Mouse (Mus musculus) c-Kit-negative CD71-positive TER-119-positive erythroid progenitor cells, embryonic 14.5 days (primary cell): ENCODE measurements around the gene Kdm6a.

Experiments
- DNase-seq: peaks from one replicate; pipeline ENCODE4 v3.0.0-alpha.2; 2013; ENCODE audit warnings: low read depth, low spot score

Kdm6a gene

GRCm38 (mm10) chrX:18162192-18162857 lies at the start of gene Kdm6a:
Gene Kdm6a, plus strand, starts transcription at chrX:18162575.
- peak; percentile 92 for DNase-seq

GRCm38 (mm10) chrX:18145557-18145956 lies 16.8 kb upstream of the Kdm6a start, which contains the start of gene Dusp21:
Gene Dusp21, plus strand, starts transcription at chrX:18145857.
- DNase-seq = no peak

- DNase-seq = no peak
These were observed 1.5 kb upstream of the Kdm6a start for GRCm38 (mm10) chrX:18160734-18161442.

- DNase-seq = no peak
These were observed 581 bp upstream of the Kdm6a start for GRCm38 (mm10) chrX:18161796-18162191.

DNA sequence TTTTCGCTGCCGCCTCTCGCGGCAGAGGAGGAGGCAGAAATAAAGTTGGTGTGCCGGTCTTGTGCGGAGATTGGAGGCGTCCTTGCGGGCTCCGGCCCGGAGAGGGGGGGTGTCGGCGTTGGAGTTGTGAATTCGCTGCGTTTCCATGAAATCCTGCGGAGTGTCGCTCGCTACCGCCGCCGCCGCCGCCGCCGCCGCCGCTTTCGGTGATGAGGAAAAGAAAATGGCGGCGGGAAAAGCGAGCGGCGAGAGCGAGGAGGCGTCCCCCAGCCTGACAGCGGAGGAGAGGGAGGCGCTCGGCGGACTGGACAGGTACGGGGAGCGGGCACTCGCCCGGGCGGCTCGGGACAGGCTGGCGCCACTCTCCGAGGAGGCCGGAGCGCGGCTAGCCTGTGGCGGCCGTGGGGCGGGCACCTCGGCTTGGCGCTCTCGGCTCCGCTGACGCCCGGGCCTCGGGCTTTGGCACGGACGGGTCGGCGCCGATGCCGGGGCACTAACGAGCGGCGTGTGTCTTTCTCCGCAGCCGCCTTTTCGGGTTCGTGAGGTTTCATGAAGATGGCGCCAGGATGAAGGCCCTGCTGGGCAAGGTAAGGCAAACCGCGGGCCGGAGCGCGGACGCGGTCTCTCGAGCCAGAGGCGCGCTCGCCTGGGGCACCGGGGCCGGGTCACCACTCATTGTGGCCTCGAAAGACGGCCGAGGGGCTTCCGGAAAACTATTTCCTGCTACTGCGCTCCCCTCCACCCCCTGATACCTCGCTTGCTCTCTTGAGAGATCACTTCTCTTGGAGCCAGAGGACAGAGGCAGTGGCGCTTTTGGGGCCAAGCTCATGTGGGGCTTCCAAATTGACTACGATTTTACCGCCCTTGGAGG lies 721 bp downstream of the Kdm6a start:
- peak; percentile 43 for DNase-seq

GRCm38 (mm10) chrX:18163917-18164624 lies 1.7 kb downstream of the Kdm6a start:
- peak; percentile 55 for DNase-seq

- DNase-seq = no peak
These were observed 2.7 kb downstream of the Kdm6a start for GRCm38 (mm10) chrX:18165121-18165520.

DNA sequence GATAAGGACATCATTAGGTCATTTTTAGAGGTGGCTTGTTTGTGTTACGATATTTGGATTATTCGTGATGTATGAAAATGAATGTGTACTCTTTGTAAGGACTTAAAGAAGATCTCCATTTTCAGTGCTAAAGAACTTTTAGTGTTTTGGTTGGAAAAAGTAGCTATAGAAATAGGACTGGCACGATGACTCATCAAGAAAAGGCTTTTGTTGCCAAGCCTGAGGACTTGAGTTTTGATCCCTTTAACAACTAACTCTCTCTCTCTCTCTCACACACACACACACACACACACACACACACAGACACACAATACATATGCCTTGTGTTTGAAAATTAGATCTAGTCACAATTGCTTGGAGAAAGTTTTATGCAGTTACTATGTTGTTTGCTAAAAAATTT lies 4.6 kb downstream of the Kdm6a start:
- DNase-seq = no peak

GRCm38 (mm10) chrX:18168940-18169339 lies 6.6 kb downstream of the Kdm6a start:
- DNase-seq = no peak

DNA sequence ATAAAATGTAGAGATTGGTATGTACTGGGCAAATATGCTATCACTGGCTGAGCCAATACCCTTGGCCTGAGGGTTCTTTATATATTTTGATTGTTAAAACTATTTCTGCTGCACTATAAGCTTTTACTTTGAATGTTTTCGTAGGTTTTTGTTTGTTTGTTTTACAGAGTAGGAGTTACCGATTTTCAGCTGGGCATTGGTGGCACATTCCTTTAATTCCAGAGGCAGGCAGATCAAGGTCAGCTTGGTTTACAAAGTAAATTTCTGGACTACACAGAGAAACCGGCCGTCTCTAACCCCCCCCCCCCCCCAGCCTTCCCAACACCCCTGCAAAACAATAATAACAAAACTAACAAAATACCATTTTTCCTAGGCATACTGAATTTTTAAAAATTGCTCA lies 12.5 kb downstream of the Kdm6a start:
- DNase-seq = no peak

DNA sequence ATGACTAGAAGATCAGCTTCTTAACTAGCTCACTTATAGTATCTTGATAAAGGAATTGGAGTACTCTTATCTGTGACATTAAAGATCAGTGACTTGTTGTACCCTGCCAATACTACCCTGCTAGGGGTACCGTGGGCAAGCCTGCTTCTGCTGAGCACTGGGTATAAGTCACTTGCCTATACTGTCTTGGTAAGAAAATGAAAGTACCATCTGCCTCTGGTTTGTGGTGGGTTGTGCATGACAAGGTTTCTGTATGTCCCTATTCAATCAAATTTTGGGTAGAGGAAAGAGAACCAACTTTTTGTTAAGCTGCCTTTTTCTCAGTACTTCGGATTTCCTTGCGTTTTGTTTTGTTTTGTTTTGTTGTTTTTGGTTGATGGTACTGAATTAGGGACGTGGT lies 15.4 kb downstream of the Kdm6a start:
- DNase-seq = no peak

- DNase-seq = no peak
These were observed 17.1 kb downstream of the Kdm6a start for GRCm38 (mm10) chrX:18179492-18179891.

- no peak for DNase-seq
These were observed 24.8 kb downstream of the Kdm6a start for GRCm38 (mm10) chrX:18187203-18187602.

GRCm38 (mm10) chrX:18188293-18188692 lies 25.9 kb downstream of the Kdm6a start:
- no peak for DNase-seq

DNA sequence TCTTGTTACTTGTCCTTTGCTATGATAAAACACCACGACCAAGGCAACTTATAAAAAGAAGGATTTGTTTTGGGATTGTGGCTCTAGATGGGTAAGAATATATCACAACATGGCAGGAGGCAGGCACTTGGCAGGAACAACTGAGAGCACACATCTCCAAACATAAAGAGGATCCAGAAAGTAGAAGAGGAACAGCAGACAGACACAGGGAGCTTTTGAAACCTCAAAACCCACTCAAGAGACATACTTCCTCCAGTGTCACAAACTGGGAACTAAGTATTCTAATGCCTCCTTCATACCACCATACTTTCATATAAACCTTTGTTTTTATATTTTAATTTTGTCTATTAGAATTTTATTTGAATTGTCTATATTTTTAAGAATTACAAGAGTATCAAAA lies 77.2 kb downstream of the Kdm6a start:
- no peak for DNase-seq

GRCm38 (mm10) chrX:18250621-18251020 lies 88.2 kb downstream of the Kdm6a start:
- no peak for DNase-seq

- peak; percentile 28 for DNase-seq
These were observed 92.4 kb downstream of the Kdm6a start for GRCm38 (mm10) chrX:18254767-18255166.

- no peak for DNase-seq
These were observed 95.9 kb downstream of the Kdm6a start for GRCm38 (mm10) chrX:18258238-18258809.

DNA sequence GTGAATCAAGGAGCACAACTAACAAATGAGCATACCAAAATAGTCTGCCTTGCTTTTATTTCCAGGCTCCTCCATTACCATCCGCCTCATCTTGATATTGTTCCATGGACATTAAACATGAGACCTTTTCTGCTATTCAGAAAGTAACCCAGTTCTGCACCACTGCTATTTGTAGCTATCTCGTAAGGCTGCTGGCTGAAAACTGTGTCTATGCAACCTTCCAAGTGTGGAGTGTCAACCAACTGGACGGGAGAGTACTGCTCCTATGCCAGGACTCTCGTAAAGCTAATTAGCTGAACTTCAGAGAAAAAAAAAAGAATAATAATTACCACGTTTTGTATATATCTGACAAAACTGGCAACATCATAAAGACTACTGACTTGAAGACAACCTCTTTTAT lies 116.2 kb downstream of the Kdm6a start:
- DNase-seq = no peak

DNA sequence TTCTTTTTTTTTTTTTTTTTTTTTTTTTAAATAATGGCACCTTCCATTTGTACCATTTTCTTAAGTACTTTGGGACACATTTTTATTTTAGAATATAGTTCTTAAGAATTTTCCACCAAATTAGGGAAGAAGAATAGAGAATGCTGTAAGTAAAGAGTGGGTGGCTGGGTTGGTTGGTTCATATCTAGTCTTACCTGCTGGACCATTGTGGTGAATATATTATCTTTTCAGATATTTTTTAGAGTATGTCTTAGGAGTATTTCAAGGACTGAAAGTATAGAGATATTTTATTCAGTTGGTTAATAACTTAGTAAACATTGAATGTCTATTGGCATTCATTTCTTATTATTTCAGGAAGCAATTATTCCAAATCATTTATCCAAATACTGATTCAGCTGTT lies 117.8 kb downstream of the Kdm6a start:
- no peak for DNase-seq
